Mouse (Mus musculus): Measurements from ENCODE around the gene Cacna1c.

- TF ChIP-seq GATA1 (IDR thresholded peaks at IDR 0.05; ENCODE audit: borderline replicate concordance, low read length) = no peak
- TF ChIP-seq FLI1 (IDR thresholded peaks at IDR 0.05; ENCODE audit: low read length) = no peak
These were observed 159.2 kb downstream of the Cacna1c start for GRCm38 (mm10) chr6:119037047-119037446.

Measured in megakaryocyte, embryonic 14.5 days (primary cell).